Mouse (Mus musculus): ENCODE measurements around the gene Olfr380. TPM values are rescaled to one million over a fixed set of nuclear protein-coding genes. Genes with fewer than 3 reads are reported as not detected.

Olfr380 gene
- total RNA-seq (2015; ENCODE audit: low replicate concordance) = not detected in 2 replicates
- not detected in 2 replicates for total RNA-seq (2017; ENCODE audit: low replicate concordance)

- ATAC-seq (replicated peaks; ENCODE audit: low FRiP score, poor library complexity, severe bottlenecking) = no peak
Observed at GRCm38 (mm10) chr11:73457408-73457807, at the start of gene Olfr380. Gene Olfr380, minus strand, starts transcription at chr11:73457508.

DNA sequence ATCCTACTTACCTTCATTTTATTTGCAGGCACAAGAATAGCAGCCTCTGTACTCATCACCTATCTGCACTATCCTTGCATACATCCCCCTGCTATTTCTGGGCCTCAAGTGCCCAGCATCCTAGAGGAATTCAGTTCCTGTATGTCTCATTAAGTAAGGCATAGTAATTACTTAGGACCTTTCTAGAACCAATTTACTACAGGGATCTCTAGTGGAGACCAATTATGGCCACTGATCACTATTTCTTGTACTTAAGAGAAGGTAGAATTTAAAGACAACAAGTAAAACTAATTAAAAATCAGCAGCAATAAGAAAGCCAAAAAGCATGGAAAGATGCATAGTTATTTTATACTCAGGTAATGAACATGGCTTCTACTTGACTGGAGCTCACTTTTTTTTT, 34.2 kb upstream of the Olfr380 start, which contains the start of gene Olfr381:
TSS of gene Olfr381 (minus strand) at position 101 of the 400 bp plus-strand sequence.
- no peak for ATAC-seq (replicated peaks; ENCODE audit: low FRiP score, poor library complexity, severe bottlenecking)

DNA sequence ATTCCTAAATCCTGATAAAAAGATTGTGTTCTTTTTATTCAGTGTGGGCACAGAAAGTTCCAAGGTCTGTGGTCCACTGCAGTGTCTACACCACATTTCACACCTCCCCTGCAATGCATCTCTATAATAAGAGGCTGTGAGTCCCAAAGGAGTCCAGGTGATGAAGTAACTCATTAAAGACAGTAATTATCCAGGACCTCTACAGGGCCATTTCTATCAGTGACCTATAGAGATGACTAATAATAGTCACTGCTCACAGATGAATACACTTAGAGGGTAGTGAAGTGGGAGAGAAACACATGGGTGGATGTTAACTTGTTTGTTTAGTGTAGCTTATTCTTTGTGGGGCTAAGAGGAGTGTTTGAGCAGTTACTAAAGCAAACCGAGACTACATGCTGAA, 28.9 kb downstream of the Olfr380 start, which contains the start of gene Olfr378:
TSS of gene Olfr378 (minus strand) at position 101 of the 400 bp plus-strand sequence.
- ATAC-seq (replicated peaks; ENCODE audit: low FRiP score, poor library complexity, severe bottlenecking) = no peak

Other genes starting within 250 kb of the Olfr380 start
- not detected in 2 replicates for gene Trpv1, start 223.2 kb downstream of the Olfr380 start, total RNA-seq (2015; ENCODE audit: low replicate concordance)
- gene Trpv1, start 223.2 kb downstream of the Olfr380 start, total RNA-seq (2017; ENCODE audit: low replicate concordance) = not detected in 2 replicates
- gene Trpv3, start 190.1 kb downstream of the Olfr380 start, total RNA-seq (2015; ENCODE audit: low replicate concordance) = not detected in 2 replicates
- not detected in 2 replicates for gene Trpv3, start 190.1 kb downstream of the Olfr380 start, total RNA-seq (2017; ENCODE audit: low replicate concordance)
- gene Aspa, start 127.9 kb downstream of the Olfr380 start, total RNA-seq (2015; ENCODE audit: low replicate concordance) = 1.3 TPM in 1 of 2 replicates, not detected in the other
- gene Aspa, start 127.9 kb downstream of the Olfr380 start, total RNA-seq (2017; ENCODE audit: low replicate concordance) = not detected in 2 replicates
- gene Gm49340, start 127.8 kb downstream of the Olfr380 start, total RNA-seq (2015; ENCODE audit: low replicate concordance) = not detected in 2 replicates
- gene Gm49340, start 127.8 kb downstream of the Olfr380 start, total RNA-seq (2017; ENCODE audit: low replicate concordance) = not detected in 2 replicates
- not detected in 2 replicates for gene Spata22, start 127.8 kb downstream of the Olfr380 start, total RNA-seq (2015; ENCODE audit: low replicate concordance)
- gene Spata22, start 127.8 kb downstream of the Olfr380 start, total RNA-seq (2017; ENCODE audit: low replicate concordance) = not detected in 2 replicates
- gene Olfr20, start 106.7 kb downstream of the Olfr380 start, total RNA-seq (2015; ENCODE audit: low replicate concordance) = not detected in 2 replicates
- gene Olfr20, start 106.7 kb downstream of the Olfr380 start, total RNA-seq (2017; ENCODE audit: low replicate concordance) = not detected in 2 replicates
- not detected in 2 replicates for gene Olfr376, start 86.3 kb downstream of the Olfr380 start, total RNA-seq (2015; ENCODE audit: low replicate concordance)
- not detected in 2 replicates for gene Olfr376, start 86.3 kb downstream of the Olfr380 start, total RNA-seq (2017; ENCODE audit: low replicate concordance)
- gene Olfr1, start 57.9 kb downstream of the Olfr380 start, total RNA-seq (2015; ENCODE audit: low replicate concordance) = not detected in 2 replicates
- not detected in 2 replicates for gene Olfr1, start 57.9 kb downstream of the Olfr380 start, total RNA-seq (2017; ENCODE audit: low replicate concordance)
- not detected in 2 replicates for gene Olfr378, start 29.0 kb downstream of the Olfr380 start, total RNA-seq (2015; ENCODE audit: low replicate concordance)
- gene Olfr378, start 29.0 kb downstream of the Olfr380 start, total RNA-seq (2017; ENCODE audit: low replicate concordance) = not detected in 2 replicates
- not detected in 2 replicates for gene Olfr381, start 34.1 kb upstream of the Olfr380 start, total RNA-seq (2015; ENCODE audit: low replicate concordance)
- not detected in 2 replicates for gene Olfr381, start 34.1 kb upstream of the Olfr380 start, total RNA-seq (2017; ENCODE audit: low replicate concordance)
- not detected in 2 replicates for gene Olfr382, start 59.7 kb upstream of the Olfr380 start, total RNA-seq (2015; ENCODE audit: low replicate concordance)
- gene Olfr382, start 59.7 kb upstream of the Olfr380 start, total RNA-seq (2017; ENCODE audit: low replicate concordance) = not detected in 2 replicates
- gene Olfr385, start 135.5 kb upstream of the Olfr380 start, total RNA-seq (2015; ENCODE audit: low replicate concordance) = not detected in 2 replicates
- gene Olfr385, start 135.5 kb upstream of the Olfr380 start, total RNA-seq (2017; ENCODE audit: low replicate concordance) = not detected in 2 replicates
- gene Olfr384, start 141.1 kb upstream of the Olfr380 start, total RNA-seq (2015; ENCODE audit: low replicate concordance) = not detected in 2 replicates
- gene Olfr384, start 141.1 kb upstream of the Olfr380 start, total RNA-seq (2017; ENCODE audit: low replicate concordance) = not detected in 2 replicates
- gene Zfp735, start 231.3 kb upstream of the Olfr380 start, total RNA-seq (2015; ENCODE audit: low replicate concordance) = not detected in 2 replicates
- not detected in 2 replicates for gene Zfp735, start 231.3 kb upstream of the Olfr380 start, total RNA-seq (2017; ENCODE audit: low replicate concordance)

Data from erythroblast, adult 5-6 weeks (primary cell).